ENCODE assay signal across 24 mouse cellular contexts in the genomic region with DNA sequence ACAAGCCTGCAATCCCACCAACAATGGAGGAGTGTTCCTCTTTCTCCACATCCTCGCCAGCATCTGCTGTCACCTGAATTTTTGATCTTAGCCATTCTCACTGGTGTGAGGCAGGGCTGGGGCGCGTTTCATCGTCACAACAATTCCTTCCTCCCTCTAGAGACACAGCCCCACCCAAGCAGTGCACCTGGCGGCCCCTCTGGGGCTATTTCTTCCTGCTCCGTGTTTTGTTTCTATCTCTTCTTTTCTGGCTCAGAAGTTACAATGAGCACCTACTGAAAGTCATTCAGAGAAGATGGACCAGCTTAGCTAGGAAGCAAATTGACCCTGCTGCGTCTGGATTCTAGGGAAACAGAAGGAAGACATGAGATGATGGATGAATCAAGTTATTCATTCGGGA.
"Had no signal": no experiment of that assay in that cellular context is flagged by ENCODE, and none has a peak within 500 bp of the region (broad histone marks: within the 10 kb centered on the region; RNA-seq: fewer than 3 reads in every experiment).

No protein-coding gene starts in this region.

- H3K9me3 ChIP-seq: hindbrain, embryonic 10.5 days; hindbrain, embryonic 12.5 days; intestine, embryonic 15.5 days; limb, embryonic 10.5 days; limb, embryonic 12.5 days had no signal

- ATAC-seq: hindbrain, embryonic 16.5 days; inflammation-experienced regulatory T-cells, adult 6 months; intestine, embryonic 15.5 days; intestine, postnatal 0 days had no signal

- H3K9ac ChIP-seq: hindbrain, embryonic 12.5 days; hindbrain, embryonic 14.5 days; intestine, embryonic 15.5 days; limb, embryonic 12.5 days had no signal

- H3K4me1 ChIP-seq: limb, embryonic 12.5 days had no signal

- H3K4me2 ChIP-seq: heart, embryonic 11.5 days; hindbrain, embryonic 12.5 days; hindbrain, embryonic 14.5 days; intestine, embryonic 15.5 days; limb, embryonic 12.5 days; liver, embryonic 11.5 days had no signal

- H3K27me3 ChIP-seq: hindbrain, embryonic 12.5 days; intestine, embryonic 15.5 days; limb, embryonic 12.5 days had no signal

- DNase-seq: gastrocnemius, adult 2 months; gastrocnemius, postnatal 10 days; gastrocnemius, postnatal 25 days; heart, adult 18-20 months; heart, postnatal 10 days; heart, postnatal 4 days; kidney, adult 18-20 months; kidney, adult 8-10 months; kidney, postnatal 10 days; kidney, postnatal 25 days; kidney, postnatal 4 days; liver had no signal

- H3K36me3 ChIP-seq: hindbrain, embryonic 10.5 days; hindbrain, embryonic 12.5 days; intestine, embryonic 15.5 days; limb, embryonic 10.5 days; limb, embryonic 12.5 days had no signal

- H3K27ac ChIP-seq: gastrocnemius, adult 2 months; hindbrain, embryonic 10.5 days; hindbrain, embryonic 12.5 days; hindbrain, embryonic 14.5 days; intestine, embryonic 15.5 days; layer of hippocampus, adult 2 months; limb, embryonic 10.5 days; limb, embryonic 12.5 days had no signal

- H3K4me3 ChIP-seq: gastrocnemius, adult 2 months; hindbrain, embryonic 10.5 days; hindbrain, embryonic 12.5 days; intestine, embryonic 15.5 days; layer of hippocampus, adult 2 months; limb, embryonic 10.5 days; limb, embryonic 12.5 days had no signal
